Mouse (Mus musculus) v-Abl transformed pro-B cells (cell line): ENCODE results near the gene Hrh1.

Experiments
- in situ Hi-C, 2 experiments: fragments of 400-800 bp; cut with MboI; formaldehyde crosslinking; loops; one replicate each; pipeline ENCODE4 v1.15.1; 2025; ENCODE audit not compliant: unreplicated experiment in 2 of 2

The Hrh1 gene

DNA sequence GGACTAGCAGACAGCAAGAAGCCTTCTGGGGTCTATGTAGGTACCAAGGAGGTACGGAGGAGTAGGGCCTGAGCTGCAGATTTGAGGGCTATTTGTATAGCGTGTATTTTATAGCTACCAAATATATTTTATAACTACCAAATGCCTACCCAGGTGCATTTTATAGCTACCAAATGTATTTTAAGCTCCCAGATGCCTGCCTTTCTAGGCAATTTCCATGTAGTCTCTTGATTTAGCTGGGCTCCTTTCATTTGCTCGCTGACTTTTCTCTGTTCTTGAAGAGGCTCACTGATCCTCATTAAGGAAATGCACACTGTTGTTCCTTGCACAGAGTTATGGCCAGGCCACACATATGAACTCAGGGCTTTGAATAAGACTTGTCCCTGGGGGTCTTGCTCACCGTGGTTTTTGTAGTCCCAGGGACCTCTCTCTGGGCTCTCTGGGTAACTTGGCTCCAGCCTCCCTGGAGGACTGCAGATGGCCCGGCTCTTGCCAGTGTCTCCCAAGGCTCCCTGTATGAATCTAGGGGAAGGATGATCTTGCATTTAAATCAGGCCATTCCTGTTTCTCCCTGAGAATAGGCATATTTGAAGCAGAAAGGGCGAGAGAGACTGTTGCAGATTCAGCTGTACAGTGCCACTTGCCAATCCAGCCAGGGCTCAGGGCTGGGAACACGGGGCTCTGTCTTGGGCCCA, 7.2 kb downstream of the Hrh1 start:
- in situ Hi-C loops: no loop called here

DNA sequence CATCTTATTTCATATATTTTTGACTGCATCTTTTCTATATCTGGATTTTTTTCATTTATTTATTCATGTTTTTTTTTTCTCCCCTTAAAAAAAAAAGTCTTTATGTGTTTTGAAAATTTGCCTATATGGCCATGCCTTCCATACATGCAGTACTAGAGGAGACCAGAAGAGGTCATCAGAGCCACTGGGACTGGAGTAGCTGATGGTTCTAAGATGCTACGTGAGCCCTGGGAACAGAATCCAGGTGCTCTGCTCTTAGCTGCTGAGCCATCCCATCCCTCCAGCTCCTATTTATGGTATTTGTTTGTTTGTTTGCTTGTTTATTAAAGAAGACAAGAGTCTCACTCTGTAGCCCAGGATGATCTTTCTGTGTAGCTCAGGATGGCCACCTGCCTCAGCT, 8.9 kb downstream of the Hrh1 start:
- in situ Hi-C loops: no loop called here

DNA sequence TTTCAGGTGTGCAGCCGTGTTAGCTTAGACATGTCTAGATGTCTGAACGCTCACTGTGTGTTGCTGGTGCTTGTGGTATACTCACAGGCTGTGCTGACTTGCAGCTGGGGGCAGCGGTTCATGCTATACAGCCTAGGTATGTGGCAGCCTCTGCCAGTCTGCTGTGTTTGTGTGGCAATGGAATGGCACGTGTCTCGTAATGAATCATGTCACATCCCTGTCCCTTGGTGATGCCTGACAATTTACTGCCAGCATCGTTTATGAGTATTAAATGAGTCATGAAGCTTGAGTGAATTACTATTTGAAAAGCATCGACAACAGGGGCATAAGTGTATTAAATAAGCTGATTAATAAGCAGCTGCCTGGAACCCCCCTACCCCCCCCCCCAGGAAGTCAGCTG, 9.3 kb downstream of the Hrh1 start:
- in situ Hi-C loops: no loop called here

GRCm38 (mm10) chr6:114408278-114408677, 10.5 kb downstream of the Hrh1 start:
- in situ Hi-C loops: no loop called here

DNA sequence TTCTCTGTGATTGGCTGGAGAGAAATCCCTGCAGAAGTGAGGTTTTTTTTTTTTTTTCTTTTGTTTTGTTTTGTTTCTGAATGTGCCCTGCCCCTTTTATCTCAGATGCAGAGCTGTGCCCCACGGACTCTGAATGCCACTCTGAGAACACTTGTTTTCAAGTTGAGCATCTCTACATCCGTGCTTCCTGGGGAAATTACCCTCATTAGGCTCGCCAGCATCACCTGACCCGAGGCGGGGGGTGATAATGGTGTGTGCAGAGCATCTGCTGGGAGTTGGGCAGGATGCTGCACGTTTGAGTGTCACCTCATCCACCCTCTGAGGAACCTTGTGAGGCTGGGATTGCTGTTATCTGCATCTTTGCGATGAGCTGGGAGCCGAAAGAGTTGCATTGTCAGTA, 14.2 kb downstream of the Hrh1 start:
- in situ Hi-C loops: no loop called here

- in situ Hi-C loops: no loop called here
These were observed 16.8 kb downstream of the Hrh1 start for GRCm38 (mm10) chr6:114414510-114414909.

DNA sequence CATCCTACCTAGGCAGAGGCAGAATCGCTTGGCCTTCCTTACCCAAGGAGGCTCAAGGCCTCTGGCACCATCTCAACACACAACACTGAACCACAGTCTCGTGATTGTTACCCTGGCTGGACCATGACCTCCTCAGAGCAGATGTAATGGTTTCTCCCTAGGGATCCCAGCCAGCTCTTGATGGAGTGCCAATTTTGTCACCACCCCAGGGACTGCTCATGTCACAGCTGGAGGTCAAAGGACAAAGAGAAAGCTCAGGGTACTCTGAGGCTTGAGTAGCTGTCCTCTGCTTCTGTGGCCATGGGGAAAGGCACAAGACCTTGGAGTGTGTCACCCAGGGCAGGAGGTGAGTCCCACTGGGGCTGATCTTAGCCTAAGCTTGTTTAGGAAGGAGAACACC, 20.3 kb downstream of the Hrh1 start:
- in situ Hi-C loops: no loop called here

DNA sequence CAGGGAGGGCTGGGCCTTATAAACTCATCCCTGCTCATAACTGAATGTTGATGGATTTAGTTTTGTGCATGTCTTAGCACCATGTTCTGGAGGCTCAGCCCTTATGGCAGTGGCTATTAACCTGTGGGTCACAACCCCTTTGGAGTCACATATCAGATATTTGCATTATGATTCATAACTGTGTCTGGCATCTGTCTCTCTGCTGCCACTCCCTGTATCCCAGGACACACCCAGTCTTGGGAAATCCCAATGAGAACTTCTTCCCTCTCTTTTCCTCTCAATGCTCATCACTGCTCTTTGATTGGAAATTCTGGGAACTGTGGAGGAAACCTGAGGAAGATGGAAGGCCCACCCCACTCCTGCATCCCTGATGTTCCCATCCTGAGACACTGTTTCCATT, 23.3 kb downstream of the Hrh1 start:
- in situ Hi-C loops: no loop called here

DNA sequence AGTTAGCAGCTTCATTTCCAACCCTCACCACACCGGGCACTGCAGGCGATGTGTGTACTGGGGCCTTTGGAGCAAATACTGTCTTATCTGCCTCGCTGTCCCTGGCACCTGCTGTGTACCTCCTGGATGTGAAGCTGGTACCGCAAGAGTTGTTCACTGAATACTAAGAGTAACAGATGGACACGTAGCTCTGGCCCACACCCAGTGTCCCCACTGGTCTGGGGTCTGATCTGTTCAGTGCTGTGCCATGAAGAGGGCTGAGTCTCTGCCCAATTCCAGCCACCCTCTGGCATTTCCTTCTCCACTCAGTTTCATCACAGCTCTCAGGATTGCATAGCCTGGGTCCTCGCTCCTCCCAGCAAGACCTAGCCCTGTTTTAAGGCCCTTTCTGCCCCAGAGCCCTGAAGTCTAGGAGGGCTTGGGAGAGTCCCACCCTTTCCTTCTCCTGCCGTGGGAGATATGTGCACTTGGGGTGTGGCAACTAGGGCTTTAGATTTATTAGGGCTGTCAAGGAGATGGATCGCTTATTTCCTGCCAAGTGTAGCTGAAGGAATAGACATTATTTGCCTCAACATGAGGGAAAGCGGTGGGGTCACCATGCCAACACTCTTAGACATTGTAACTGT, 25.4 kb downstream of the Hrh1 start:
- in situ Hi-C loops: no loop called here

GRCm38 (mm10) chr6:114425343-114425742, 27.6 kb downstream of the Hrh1 start:
- in situ Hi-C loops: no loop called here

GRCm38 (mm10) chr6:114427641-114428040, 29.9 kb downstream of the Hrh1 start:
- in situ Hi-C loops: no loop called here

DNA sequence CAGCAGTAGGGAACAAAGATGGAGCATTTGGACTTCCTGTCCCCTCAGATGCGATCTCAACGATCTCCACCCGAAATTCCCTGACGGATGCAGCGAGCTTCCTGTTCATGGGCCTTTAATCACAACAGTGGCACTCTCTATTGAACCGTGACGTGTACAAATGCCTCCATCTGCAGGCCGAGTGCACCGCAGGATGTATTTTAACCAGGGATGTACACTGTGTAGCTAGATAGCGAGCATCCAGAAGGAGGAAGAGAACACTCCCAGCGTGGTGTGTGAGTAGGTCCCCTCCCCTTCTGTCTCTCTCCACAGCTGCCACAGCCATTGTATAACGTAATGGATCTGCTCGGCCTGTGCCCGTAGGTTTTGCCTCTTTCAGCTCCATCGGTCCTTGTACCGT, 31.1 kb downstream of the Hrh1 start:
- in situ Hi-C loops: no loop called here

DNA sequence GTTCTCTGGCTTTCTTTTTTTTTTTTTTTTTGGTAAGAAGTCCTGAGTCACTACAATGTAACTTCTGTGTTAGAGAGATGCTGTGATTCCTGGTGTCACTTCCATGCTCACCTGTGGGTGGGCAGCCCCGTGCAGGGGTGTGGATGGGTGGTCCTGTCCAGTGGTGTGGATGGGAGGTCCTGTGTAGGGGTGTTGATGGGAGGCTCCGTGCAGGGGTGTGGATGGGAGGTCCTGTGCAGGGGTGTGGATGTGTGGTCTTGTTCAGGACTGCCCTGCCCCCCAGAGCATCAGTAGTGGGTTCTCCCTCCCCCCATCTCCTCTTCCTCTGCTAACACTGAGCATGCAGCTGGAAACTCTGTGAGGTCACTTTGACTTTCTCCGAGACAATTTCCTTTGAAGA, 34.9 kb downstream of the Hrh1 start:
- in situ Hi-C loops: no loop called here

DNA sequence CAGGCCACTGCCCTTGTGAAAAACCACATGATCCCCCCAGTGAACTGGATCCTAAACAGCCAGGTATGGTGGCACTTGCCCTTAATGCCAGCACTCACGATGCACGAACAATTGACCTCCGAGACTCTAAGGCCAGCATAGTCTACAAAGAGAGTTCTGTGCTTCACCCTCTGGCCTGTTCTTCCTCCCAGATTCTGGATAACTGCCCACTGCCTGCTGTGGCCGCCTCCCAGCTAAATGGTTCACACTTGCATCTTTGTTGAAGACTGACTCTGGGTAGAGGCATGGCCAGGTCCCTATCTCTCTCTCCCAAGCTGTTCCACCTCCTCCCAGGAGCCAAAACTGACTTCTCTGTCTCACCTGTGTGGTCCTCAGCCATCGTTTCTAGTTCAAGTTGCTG, 36.8 kb downstream of the Hrh1 start:
- in situ Hi-C loops: no loop called here

GRCm38 (mm10) chr6:114440302-114440701, 42.6 kb downstream of the Hrh1 start:
- in situ Hi-C loops: no loop called here

- in situ Hi-C loops: no loop called here
These were observed 43.2 kb downstream of the Hrh1 start for GRCm38 (mm10) chr6:114440788-114441453.

DNA sequence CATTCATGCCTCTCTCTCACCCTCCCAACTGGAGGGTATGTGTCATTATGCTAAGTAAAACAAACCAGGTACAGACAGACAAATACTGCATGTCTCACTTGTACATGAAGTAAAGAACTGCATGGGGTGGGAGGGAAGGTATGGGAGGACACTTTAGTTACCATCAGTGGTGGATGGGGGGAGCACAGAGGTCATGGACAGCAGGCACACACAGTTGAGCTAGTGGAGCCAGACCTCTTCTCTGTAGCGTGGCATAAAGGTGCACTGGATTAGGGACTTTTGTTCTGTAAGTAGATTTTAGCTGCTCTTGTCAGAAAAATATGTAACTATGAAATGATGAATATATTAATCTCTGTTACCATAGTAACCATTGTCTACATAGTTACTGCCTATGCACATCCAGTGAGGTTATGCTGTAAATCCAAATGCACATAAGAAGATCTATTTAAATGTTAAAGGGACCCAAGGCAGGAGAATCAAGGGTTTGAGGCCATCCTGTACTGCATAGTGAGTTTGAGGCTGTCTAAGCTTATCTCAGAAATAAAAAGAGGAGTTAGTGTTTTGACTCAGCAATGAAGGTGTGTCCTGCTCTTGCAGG, 46.6 kb downstream of the Hrh1 start:
- in situ Hi-C loops: no loop called here

- in situ Hi-C loops: no loop called here
These were observed 47.2 kb downstream of the Hrh1 start for GRCm38 (mm10) chr6:114444976-114445375.

- in situ Hi-C loops: no loop called here
These were observed 51.2 kb downstream of the Hrh1 start for GRCm38 (mm10) chr6:114448888-114449287.

GRCm38 (mm10) chr6:114455267-114455666, 57.5 kb downstream of the Hrh1 start:
- in situ Hi-C loops: loop anchor here in 1 of 2 experiments (25.0 kb wide), 1 partner anchor 582 kb away; the partner anchor contains the start of gene Tamm41

- in situ Hi-C loops: loop anchor here in 1 of 2 experiments (25.0 kb wide), 1 partner anchor 581 kb away; the partner anchor contains the start of gene Tamm41
These were observed 58.7 kb downstream of the Hrh1 start for GRCm38 (mm10) chr6:114456255-114457042.
